In the genomic region with DNA sequence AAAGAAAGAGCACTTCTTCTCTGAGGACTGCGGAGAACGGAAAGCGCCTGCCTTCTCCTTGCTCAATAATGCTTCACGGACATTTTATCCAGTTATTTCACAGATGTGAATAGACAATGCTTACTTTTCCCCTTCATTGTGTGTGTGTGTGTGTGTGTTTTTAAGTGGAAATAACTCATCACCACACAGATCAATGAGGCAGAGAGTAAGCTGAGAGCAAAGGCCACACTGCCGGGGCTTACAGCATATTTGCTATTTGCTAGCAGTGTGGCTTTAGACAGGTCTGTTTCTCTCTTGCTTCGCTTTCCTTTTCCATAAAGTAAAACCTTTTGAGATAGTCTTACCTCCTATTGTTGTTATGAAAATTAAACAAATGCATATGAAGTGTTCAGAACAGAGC, we compare ENCODE assay signal across 14 mouse cellular contexts.
"Had no signal": no experiment of that assay in that cellular context is flagged by ENCODE, and none has a peak within 500 bp of the region (broad histone marks: within the 10 kb centered on the region; RNA-seq: fewer than 3 reads in every experiment).

No protein-coding gene starts in this region.

- H3K9ac ChIP-seq: kidney, embryonic 15.5 days; limb, embryonic 13.5 days; neural tube, embryonic 15.5 days had no signal

- H3K27me3 ChIP-seq: kidney, embryonic 15.5 days; limb, embryonic 13.5 days; neural tube, embryonic 15.5 days had no signal

- H3K9me3 ChIP-seq: kidney, embryonic 15.5 days; limb, embryonic 13.5 days; midbrain, embryonic 10.5 days; neural tube, embryonic 15.5 days had no signal

- H3K4me3 ChIP-seq: kidney, embryonic 15.5 days; limb, embryonic 13.5 days; midbrain, embryonic 10.5 days; neural tube, embryonic 15.5 days had no signal

- DNase-seq: kidney, adult 2 months; kidney, postnatal 14 days; left cerebral cortex, postnatal 4 days; lung, adult 2 months; lung, postnatal 36 days; right cerebral cortex, adult 18-20 months; right cerebral cortex, postnatal 25 days had no signal

- H3K27ac ChIP-seq: kidney, embryonic 15.5 days; limb, embryonic 13.5 days; midbrain, embryonic 10.5 days; neural tube, embryonic 15.5 days had no signal

- H3K4me1 ChIP-seq: kidney, embryonic 15.5 days; limb, embryonic 13.5 days; neural tube, embryonic 15.5 days had no signal

- H3K36me3 ChIP-seq: kidney, embryonic 15.5 days; limb, embryonic 13.5 days; midbrain, embryonic 10.5 days; neural tube, embryonic 15.5 days had no signal

- H3K4me2 ChIP-seq: kidney, embryonic 15.5 days; limb, embryonic 13.5 days; neural tube, embryonic 15.5 days had no signal

- ATAC-seq: intestine, embryonic 16.5 days; lung, postnatal 0 days; midbrain, embryonic 16.5 days had no signal
